Mouse (Mus musculus): Measurements from ENCODE around the gene Olfr965. TPM values are rescaled to one million over a fixed set of nuclear protein-coding genes. Genes with fewer than 3 reads are reported as not detected.
"Not testable (repeated sequence)": the region's sequence is repeated elsewhere in the genome, so short reads cannot be mapped to it uniquely, and the experiment has no call there.

The Olfr965 gene
- polyA plus RNA-seq (2012; rRNA removed), result not detected in 2 replicates

DNA sequence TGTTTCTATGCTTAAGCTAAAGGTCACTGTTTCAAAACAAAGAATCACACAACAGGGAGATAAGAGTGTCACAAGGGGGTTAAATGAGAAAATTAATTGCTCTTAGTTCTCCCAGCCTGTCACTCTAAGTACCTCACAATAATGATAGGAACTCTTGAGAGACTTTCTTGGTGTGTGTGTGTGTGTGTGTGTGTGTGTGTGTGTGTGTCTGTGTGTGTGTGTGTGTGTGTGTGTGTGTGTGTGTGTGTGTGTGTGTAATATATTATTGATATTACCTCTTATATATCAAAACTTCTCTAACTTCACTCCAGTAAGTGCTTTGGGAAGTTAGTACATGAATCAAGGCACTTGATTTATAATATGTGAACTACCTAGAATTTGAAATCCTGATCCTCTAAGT, at the start of gene Olfr965:
TSS of gene Olfr965 (plus strand) at position 301 of the 400 bp plus-strand sequence.
- H3K27ac ChIP-seq (ENCODE audit: insufficient read depth, low read length), result no peak within 1 kb of the TSS
- no peak within 1 kb of the TSS for H3K4me3 ChIP-seq (replicated peaks; ENCODE audit: insufficient read depth, low read depth, low read length)
- TF ChIP-seq POLR2A (IDR thresholded peaks at IDR 0.05; ENCODE audit: borderline replicate concordance, insufficient read depth, low read length), result no peak
- no peak for TF ChIP-seq CTCF (IDR thresholded peaks at IDR 0.05; ENCODE audit: borderline replicate concordance, insufficient read depth, low read depth, low read length)
- DNase-seq, result no peak
- H3K4me1 ChIP-seq (ENCODE audit: control insufficient read depth, insufficient read depth, low read length), result no peaks in the 10 kb centered on the region
- no peaks in the 10 kb centered on the region for H3K27me3 ChIP-seq (ENCODE audit: control insufficient read depth, insufficient read depth, low read length)

DNA sequence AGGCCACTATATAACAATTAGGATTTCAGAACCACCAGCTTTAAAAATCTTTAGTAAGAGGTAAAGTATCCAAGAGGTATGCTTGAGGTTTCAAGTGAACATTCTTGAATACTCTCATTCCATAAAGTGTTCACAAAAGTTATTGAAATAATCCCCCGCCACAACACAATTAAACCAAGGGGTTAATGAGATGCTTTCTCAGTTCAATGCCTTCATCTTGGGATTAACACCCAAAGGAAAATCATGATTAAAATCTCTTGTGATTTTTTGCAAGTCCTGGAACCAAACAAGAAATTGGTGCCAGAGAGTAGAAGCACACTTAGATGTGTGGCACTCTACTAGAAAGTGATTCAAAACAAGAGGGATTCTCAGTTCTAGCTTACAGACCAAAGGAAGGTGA, 44.2 kb upstream of the Olfr965 start, which contains the start of gene Olfr963:
TSS of gene Olfr963 (plus strand) at position 301 of the 400 bp plus-strand sequence.
- Histone ChIP-seq H3K27me3 (ENCODE audit: control insufficient read depth, insufficient read depth, low read length) (no peaks in the 10 kb centered on the region), H3K4me3 (replicated peaks; ENCODE audit: insufficient read depth, low read depth, low read length) (no peak within 1 kb of the TSS), H3K4me1 (ENCODE audit: control insufficient read depth, insufficient read depth, low read length) (no peaks in the 10 kb centered on the region), H3K27ac (ENCODE audit: insufficient read depth, low read length) (no peak within 1 kb of the TSS)
- no peak for DNase-seq
- WGBS, result 84% methylated on average over 1 of the region's 1 CpGs
- TF ChIP-seq POLR2A (IDR thresholded peaks at IDR 0.05; ENCODE audit: borderline replicate concordance, insufficient read depth, low read length), result no peak
- TF ChIP-seq CTCF (IDR thresholded peaks at IDR 0.05; ENCODE audit: borderline replicate concordance, insufficient read depth, low read depth, low read length), result no peak

DNA sequence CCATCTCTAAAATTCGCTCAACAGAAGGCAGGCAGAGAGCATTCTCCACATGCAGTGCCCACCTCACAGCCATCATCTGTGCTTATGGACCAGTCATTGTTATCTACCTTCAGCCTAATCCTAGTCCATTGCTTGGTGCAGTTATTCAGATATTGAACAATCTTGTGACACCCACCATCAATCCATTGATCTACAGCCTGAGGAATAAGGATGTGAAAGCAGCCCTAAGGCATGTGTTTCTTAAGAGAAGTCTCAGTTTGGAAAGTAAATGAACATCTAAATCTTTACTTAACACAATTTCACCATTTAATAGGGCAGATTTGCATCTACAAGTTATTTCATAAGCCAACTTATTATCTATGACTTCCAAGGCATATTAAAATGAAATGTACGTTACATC, 41.4 kb upstream of the Olfr965 start:
- no peak overlapping the region for H3K4me3 ChIP-seq (replicated peaks; ENCODE audit: insufficient read depth, low read depth, low read length)
- DNase-seq, result no peak
- H3K27me3 ChIP-seq (ENCODE audit: control insufficient read depth, insufficient read depth, low read length), result no peaks in the 10 kb centered on the region
- WGBS, result 78% methylated on average over 2 of the region's 2 CpGs
- TF ChIP-seq POLR2A (IDR thresholded peaks at IDR 0.05; ENCODE audit: borderline replicate concordance, insufficient read depth, low read length) (no peak), CTCF (IDR thresholded peaks at IDR 0.05; ENCODE audit: borderline replicate concordance, insufficient read depth, low read depth, low read length) (no peak)
- H3K27ac ChIP-seq (ENCODE audit: insufficient read depth, low read length), result no peak overlapping the region
- no peaks in the 10 kb centered on the region for H3K4me1 ChIP-seq (ENCODE audit: control insufficient read depth, insufficient read depth, low read length)

DNA sequence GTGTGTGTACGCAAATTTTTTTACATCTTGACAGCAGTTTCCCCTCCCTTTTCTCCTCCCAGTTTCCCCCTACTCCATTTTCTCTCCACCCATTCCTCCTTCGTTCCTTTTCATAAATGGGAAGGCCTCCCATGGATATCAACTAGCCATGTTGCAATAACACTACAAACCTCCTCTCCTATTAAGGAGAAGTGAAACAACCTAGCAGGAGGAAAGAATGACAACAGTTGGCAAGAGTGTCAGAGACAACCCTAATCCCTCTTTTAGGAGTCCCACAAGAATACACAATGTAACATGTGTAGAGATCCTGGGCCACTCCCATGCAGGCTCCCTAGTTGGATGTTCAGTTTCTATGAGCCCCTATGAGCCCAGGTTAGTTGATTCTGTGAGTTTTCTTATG, 36.3 kb upstream of the Olfr965 start:
- no peak for DNase-seq
- WGBS, result 77% methylated on average over 2 of the region's 2 CpGs
- no peaks in the 10 kb centered on the region for H3K27me3 ChIP-seq (ENCODE audit: control insufficient read depth, insufficient read depth, low read length)

DNA sequence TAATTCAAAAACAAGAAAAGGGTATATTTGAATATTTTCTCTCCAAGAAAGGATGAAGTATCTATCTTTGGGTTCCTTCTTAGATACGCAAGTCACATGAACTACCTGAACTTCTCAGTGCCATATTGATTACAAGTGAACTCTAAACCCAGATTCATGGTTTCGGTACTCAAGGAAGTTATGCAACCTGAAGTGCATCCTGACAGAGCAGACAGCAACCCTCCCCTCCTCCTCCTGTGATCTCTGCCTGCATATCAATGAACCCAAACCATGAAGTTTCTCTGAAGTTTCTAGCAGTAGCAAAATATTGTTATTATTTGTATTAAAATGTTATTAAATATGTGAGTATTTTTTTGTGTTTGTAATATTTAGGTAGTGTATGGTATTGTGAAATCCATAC, 32.6 kb upstream of the Olfr965 start:
- no peaks in the 10 kb centered on the region for H3K4me1 ChIP-seq (ENCODE audit: control insufficient read depth, insufficient read depth, low read length)
- DNase-seq, result no peak
- H3K4me3 ChIP-seq (replicated peaks; ENCODE audit: insufficient read depth, low read depth, low read length), result no peak overlapping the region
- 96% methylated on average over 2 of the region's 2 CpGs for WGBS
- H3K27me3 ChIP-seq (ENCODE audit: control insufficient read depth, insufficient read depth, low read length), result no peaks in the 10 kb centered on the region
- no peak overlapping the region for H3K27ac ChIP-seq (ENCODE audit: insufficient read depth, low read length)
- TF ChIP-seq POLR2A (IDR thresholded peaks at IDR 0.05; ENCODE audit: borderline replicate concordance, insufficient read depth, low read length) (no peak), CTCF (IDR thresholded peaks at IDR 0.05; ENCODE audit: borderline replicate concordance, insufficient read depth, low read depth, low read length) (no peak)

More for the DNA sequence above, 36.3 kb upstream of the Olfr965 start:
- no peak for TF ChIP-seq POLR2A (IDR thresholded peaks at IDR 0.05; ENCODE audit: borderline replicate concordance, insufficient read depth, low read length)
- TF ChIP-seq CTCF (IDR thresholded peaks at IDR 0.05; ENCODE audit: borderline replicate concordance, insufficient read depth, low read depth, low read length), result no peak
- Histone ChIP-seq H3K4me3 (replicated peaks; ENCODE audit: insufficient read depth, low read depth, low read length) (no peak overlapping the region), H3K27ac (ENCODE audit: insufficient read depth, low read length) (no peak overlapping the region), H3K4me1 (ENCODE audit: control insufficient read depth, insufficient read depth, low read length) (no peaks in the 10 kb centered on the region)

DNA sequence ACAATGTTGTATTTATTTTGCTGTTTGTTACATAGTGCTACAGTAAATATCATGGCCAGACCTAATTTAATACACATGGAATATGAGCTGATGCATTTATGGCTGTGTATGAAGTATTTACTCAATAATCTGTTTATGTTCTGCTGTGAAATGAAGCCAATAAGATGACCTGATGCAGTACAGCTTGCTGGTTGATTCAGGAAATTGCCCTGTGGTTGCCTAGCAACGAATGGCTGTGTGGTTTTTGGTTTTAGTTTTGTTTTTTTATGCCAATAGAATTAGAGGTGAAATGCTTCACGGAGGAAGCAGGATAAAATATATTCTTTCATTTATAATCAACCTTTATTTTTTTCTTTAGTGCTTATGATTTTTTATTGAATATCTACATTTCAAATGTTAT, 31.9 kb upstream of the Olfr965 start:
- H3K4me1 ChIP-seq (ENCODE audit: control insufficient read depth, insufficient read depth, low read length), result no peaks in the 10 kb centered on the region
- WGBS, result 54% methylated on average over 2 of the region's 2 CpGs
- H3K27me3 ChIP-seq (ENCODE audit: control insufficient read depth, insufficient read depth, low read length), result no peaks in the 10 kb centered on the region
- TF ChIP-seq POLR2A (IDR thresholded peaks at IDR 0.05; ENCODE audit: borderline replicate concordance, insufficient read depth, low read length) (no peak), CTCF (IDR thresholded peaks at IDR 0.05; ENCODE audit: borderline replicate concordance, insufficient read depth, low read depth, low read length) (no peak)
- no peak overlapping the region for H3K27ac ChIP-seq (ENCODE audit: insufficient read depth, low read length)
- no peak for DNase-seq
- H3K4me3 ChIP-seq (replicated peaks; ENCODE audit: insufficient read depth, low read depth, low read length), result no peak overlapping the region

DNA sequence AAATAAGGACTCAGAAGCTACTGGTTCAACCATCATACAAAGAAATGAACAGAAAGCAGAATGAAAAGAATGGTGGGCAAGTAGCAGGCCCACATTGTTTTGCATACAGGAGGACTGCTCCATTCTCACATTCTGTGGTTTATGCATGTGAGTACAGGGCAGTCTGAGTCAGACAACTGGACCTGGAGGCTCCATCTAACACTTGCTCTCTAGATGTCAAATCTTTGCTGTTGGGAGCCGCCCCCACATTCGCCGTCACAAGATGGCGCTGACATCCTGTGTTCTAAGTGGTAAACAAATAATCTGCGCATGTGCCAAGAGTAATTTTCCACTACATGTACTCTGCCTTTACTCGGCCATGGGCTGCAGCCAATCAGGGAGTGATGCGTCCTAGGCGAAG, 10.0 kb upstream of the Olfr965 start:
- not testable (repeated sequence) for DNase-seq; H3K27me3 ChIP-seq (ENCODE audit: control insufficient read depth, insufficient read depth, low read length); H3K4me1 ChIP-seq (ENCODE audit: control insufficient read depth, insufficient read depth, low read length); H3K27ac ChIP-seq (ENCODE audit: insufficient read depth, low read length); H3K4me3 ChIP-seq (replicated peaks; ENCODE audit: insufficient read depth, low read depth, low read length)
- WGBS, result 37% methylated on average over 8 of the region's 8 CpGs

DNA sequence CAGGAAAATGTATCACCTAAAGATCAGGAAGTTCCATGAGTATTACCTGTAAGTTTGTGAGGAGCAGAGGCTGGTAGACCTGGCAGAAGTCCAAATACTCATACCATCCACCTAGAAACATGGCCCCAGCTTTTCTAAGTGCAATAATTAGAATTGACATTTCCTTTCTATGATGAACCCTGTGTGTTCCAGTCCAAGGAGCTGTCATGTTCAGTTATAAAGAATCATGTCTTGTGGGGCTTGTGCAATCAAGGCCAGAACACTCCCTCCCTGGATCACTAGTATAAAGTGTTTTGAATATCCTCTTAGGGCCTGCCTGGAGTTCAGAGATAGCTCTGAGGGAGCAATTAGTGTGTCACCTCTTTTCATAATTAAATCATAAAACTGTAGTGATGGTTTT, 4.1 kb upstream of the Olfr965 start, which contains the start of gene Olfr149:
TSS of gene Olfr149 (minus strand) at position 101 of the 400 bp plus-strand sequence.
- Histone ChIP-seq H3K27ac (ENCODE audit: insufficient read depth, low read length) (no peak within 1 kb of the TSS), H3K27me3 (ENCODE audit: control insufficient read depth, insufficient read depth, low read length) (no peaks in the 10 kb centered on the region), H3K4me1 (ENCODE audit: control insufficient read depth, insufficient read depth, low read length) (no peaks in the 10 kb centered on the region), H3K4me3 (replicated peaks; ENCODE audit: insufficient read depth, low read depth, low read length) (no peak within 1 kb of the TSS)
- TF ChIP-seq POLR2A (IDR thresholded peaks at IDR 0.05; ENCODE audit: borderline replicate concordance, insufficient read depth, low read length) (no peak), CTCF (IDR thresholded peaks at IDR 0.05; ENCODE audit: borderline replicate concordance, insufficient read depth, low read depth, low read length) (no peak)
- DNase-seq, result no peak

Measured in cerebellum, adult 2 months (tissue).